Comparison of ENCODE assay signal across 8 mouse cellular contexts in genomic region chr4:127076875-127077548, GRCm38 (mm10). TPM values are rescaled to one million over a fixed set of nuclear protein-coding genes. Genes with fewer than 3 reads are reported as not detected.
A peak's percentile ranks its signal among the peaks of the same experiment; 100 is the strongest.
DNase-seq lines count a peak whose midpoint lies in the region; ATAC-seq and TF ChIP-seq lines count a peak whose summit lies in the region.

TSS of gene Zmym6 (plus strand) at chr4:127077383.

- peak; percentile 88 for DNase-seq in MN1 (ENCODE audit: low spot score)
- peak; percentile 97 for DNase-seq in cerebellum, adult 8-10 months
- DNase-seq in forebrain, postnatal 0 days: peak; percentile 100
- DNase-seq in heart, postnatal 36 days: peak; percentile 95 to 97
- DNase-seq in layer of hippocampus, adult 18-20 months (ENCODE audit: low spot score in 2 of 2): peak; percentile 94 to 97
- peak; percentile 94 to 96 for DNase-seq in lung, adult 18-20 months
- DNase-seq in testis, postnatal 10 days (ENCODE audit: low spot score): peak; percentile 97

- ATAC-seq in forebrain, postnatal 0 days: peak; percentile 98
- ATAC-seq in neural tube, embryonic 15.5 days (ENCODE audit: low FRiP score): peak; percentile 98

- TF ChIP-seq CTCF in forebrain, postnatal 0 days (IDR thresholded peaks at IDR 0.05; ENCODE audit: low read depth): peak; percentile 40

- peak within 1 kb of the TSS; percentile 96 for H3K27ac ChIP-seq in forebrain, postnatal 0 days (ENCODE audit: low read depth, low read length)
- H3K27ac ChIP-seq in neural tube, embryonic 15.5 days (replicated peaks): peak within 1 kb of the TSS; percentile 96

- no peaks in the 10 kb centered on the region for H3K4me1 ChIP-seq in forebrain, postnatal 0 days (ENCODE audit: insufficient read depth)
- H3K4me1 ChIP-seq in neural tube, embryonic 15.5 days: peaks cover 25% of the 10 kb centered on the region

- intact Hi-C loops in heart, postnatal 36 days (cut with DNase I): loop anchor here (2.0 to 5.0 kb wide), 3 partner anchors 50 to 165 kb away; partner anchors contain the start of genes Smim12 and Zmym4

- H3K36me3 ChIP-seq in forebrain, postnatal 0 days (ENCODE audit: insufficient read depth): no peaks in the 10 kb centered on the region
- 0 out of 2 replicates have a peak, but pooled peaks cover 3% of the 10 kb centered on the region for H3K36me3 ChIP-seq in neural tube, embryonic 15.5 days

- WGBS in forebrain, postnatal 0 days: under 1% methylated on average over 46 of the region's 46 CpGs
- under 1% methylated on average over 45 of the region's 46 CpGs for WGBS in neural tube, embryonic 15.5 days

- H3K9me3 ChIP-seq in forebrain, postnatal 0 days (ENCODE audit: low read length): no peaks in the 10 kb centered on the region
- no peaks in the 10 kb centered on the region for H3K9me3 ChIP-seq in neural tube, embryonic 15.5 days (replicated peaks)

- H3K9ac ChIP-seq in forebrain, postnatal 0 days: peak within 1 kb of the TSS; percentile 60
- peak within 1 kb of the TSS; percentile 54 for H3K9ac ChIP-seq in neural tube, embryonic 15.5 days (replicated peaks)

- H3K27me3 ChIP-seq in forebrain, postnatal 0 days (ENCODE audit: insufficient read depth, low read length): no peaks in the 10 kb centered on the region
- no peaks in the 10 kb centered on the region for H3K27me3 ChIP-seq in neural tube, embryonic 15.5 days (replicated peaks)

- H3K4me2 ChIP-seq in forebrain, postnatal 0 days (ENCODE audit: low read depth): peak within 1 kb of the TSS; percentile 70
- peak within 1 kb of the TSS; percentile 65 for H3K4me2 ChIP-seq in neural tube, embryonic 15.5 days

- peak within 1 kb of the TSS; percentile 64 for H3K4me3 ChIP-seq in forebrain, postnatal 0 days (ENCODE audit: low read depth, low read length)
- peak within 1 kb of the TSS; percentile 58 for H3K4me3 ChIP-seq in neural tube, embryonic 15.5 days (replicated peaks)

RNA-seq across cellular contexts. Expression of gene Zmym6, which starts in this region (rescaled TPM):
- 26.9 and 46.3 TPM in 2 replicates for total RNA-seq in forebrain, postnatal 0 days (2014; rRNA removed)
- polyA plus RNA-seq in forebrain, postnatal 0 days (2015; fragmentation: Nextera tagmentation; extraction: Ambion mirVana): 9.6 and 17.1 TPM in 2 replicates
- 1 to 10 TPM; 8.0 to 8.9 TPM for total RNA-seq in heart, postnatal 36 days (2021)
- total RNA-seq in layer of hippocampus, adult 18-20 months (2021): 10 to 100 TPM; 35.7 to 37.7 TPM
- polyA plus RNA-seq in neural tube, embryonic 15.5 days (2015; fragmentation: Nextera tagmentation; extraction: Ambion mirVana): 31.6 and 33.7 TPM in 2 replicates

Comparison
In these comparisons a context has a peak if more than half of its experiments do, and no peak if none do; other contexts are left out.
1. Peak in every context shown above with its lines: DNase-seq, ATAC-seq, H3K4me3 ChIP-seq and H3K27ac ChIP-seq.